Mouse (Mus musculus): ENCODE results near the gene Cacng5. TPM values are rescaled to one million over a fixed set of nuclear protein-coding genes. Genes with fewer than 3 reads are reported as not detected.

The Cacng5 gene
- total RNA-seq (2017): not detected in 3 replicates

DNA sequence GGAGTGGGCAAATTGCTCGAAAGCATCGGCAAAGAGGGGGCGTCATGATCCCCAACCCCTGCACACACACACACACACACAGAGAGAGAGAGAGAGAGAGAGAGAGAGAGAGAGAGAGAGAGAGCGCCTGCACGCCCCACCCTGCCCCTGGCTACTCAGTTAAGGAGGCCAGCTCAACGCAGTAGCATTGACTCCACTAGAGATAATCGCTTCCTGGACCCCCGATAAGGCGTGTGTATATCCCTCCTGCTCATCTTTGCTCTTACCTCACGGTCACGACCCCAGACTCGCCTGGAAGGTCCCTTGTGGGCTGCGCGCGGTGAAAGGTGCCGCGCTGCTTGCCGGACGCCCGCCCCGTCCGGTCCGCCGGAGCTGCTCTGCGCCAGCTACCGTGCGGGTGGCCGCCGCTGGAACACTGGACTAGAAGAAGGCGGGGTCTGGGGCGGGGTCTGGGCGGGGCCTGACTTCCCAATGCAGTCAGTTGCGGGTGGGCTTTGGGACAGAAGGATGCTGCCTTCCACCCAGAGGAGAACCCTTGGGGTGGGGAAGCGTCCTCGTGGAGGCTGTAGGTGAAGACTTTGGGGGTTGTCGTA, at the start of gene Cacng5:
Gene Cacng5 (minus strand): TSS at position 422 of the 593 bp plus-strand sequence.
- no peak for ATAC-seq (replicated peaks; ENCODE audit: insufficient number of reproducible peaks, low FRiP score, low TSS enrichment, poor library complexity, severe bottlenecking)

- no peak for ATAC-seq (replicated peaks; ENCODE audit: insufficient number of reproducible peaks, low FRiP score, low TSS enrichment, poor library complexity, severe bottlenecking)
Observed at GRCm38 (mm10) chr11:107957566-107958350, 42.9 kb upstream of the Cacng5 start.

DNA sequence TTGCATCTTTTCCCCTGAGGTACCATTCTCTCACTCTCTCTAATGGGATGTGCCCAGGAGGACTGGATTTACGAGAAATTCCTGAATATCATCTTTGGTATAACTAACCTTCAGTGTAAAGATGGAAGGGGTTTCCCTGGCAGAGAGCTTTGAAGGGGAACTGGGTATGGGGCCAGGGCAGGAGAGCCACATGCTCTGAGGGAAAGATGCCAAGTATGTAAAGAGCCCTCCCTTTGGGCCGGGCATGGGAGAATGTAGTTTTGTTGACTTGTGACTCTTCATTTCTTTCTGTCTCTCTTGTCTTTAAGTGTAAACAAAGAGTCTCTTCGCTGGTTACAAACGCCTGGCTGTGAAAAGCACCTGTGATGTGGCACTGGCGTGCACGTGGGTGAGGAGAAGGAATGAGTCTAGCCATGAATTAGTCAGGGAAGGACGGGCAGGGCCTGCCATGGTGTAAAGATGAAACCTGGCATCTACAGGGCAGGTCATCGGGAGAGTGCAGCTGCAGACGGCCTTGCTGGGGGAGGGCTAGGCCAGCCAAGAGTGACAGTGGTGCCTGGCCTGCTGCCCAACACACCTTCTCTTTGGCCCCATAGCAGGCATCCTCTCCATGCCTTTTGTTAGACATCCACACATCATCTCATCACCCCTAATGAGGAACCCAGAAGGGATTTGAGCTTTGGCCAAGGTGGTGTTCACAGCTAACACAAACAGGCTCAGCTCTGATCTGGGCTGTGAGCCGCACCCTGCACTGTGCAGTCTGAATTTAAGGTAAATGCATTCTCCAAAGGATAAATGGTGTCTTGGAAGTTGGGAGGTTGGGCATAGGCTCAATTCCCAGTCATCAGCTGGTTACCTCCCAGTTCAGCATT, 40.6 kb upstream of the Cacng5 start:
- ATAC-seq (replicated peaks; ENCODE audit: insufficient number of reproducible peaks, low FRiP score, low TSS enrichment, poor library complexity, severe bottlenecking): no peak

DNA sequence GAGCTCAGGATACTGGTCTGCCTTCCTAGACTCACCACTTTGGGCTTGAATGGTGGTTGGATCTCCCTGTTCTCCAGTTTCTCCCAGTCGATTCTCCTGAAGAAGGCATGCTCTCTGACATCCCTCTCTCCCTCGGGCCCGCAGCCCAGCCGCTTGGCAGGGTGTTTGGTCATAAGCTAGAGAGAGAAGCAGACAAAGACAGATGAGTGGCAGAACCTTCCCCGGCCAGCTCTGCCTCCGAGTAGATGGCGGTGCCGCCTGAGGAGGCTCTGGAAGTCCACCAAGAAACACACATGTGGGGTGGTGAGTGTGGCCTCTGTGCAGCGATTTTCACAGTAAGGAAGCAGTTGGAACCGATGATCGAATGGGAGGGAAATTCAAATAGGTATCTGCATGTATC, 36.6 kb upstream of the Cacng5 start:
- ATAC-seq (replicated peaks; ENCODE audit: insufficient number of reproducible peaks, low FRiP score, low TSS enrichment, poor library complexity, severe bottlenecking): no peak

DNA sequence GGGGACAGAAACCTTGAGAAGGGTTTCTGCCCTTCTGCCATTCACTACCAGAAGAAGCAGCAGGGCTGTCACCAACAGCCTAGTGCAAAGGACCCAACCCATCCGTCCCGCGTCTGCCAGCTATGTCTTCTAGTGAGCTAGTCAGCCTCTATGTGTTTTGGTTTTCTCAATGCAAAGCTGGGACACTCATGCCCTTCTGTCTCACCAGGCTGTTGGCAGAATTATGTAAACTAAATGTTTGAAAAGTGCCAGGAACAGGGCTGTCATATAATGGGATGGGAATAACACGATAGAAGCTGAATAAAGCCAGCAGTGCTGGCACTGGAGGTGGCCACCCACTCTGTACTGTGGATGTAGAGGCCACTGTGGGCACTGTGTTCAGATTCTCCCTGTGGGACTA, 35.8 kb upstream of the Cacng5 start:
- ATAC-seq (replicated peaks; ENCODE audit: insufficient number of reproducible peaks, low FRiP score, low TSS enrichment, poor library complexity, severe bottlenecking): no peak

- ATAC-seq (replicated peaks; ENCODE audit: insufficient number of reproducible peaks, low FRiP score, low TSS enrichment, poor library complexity, severe bottlenecking): no peak
Observed at GRCm38 (mm10) chr11:107950211-107950610, 35.4 kb upstream of the Cacng5 start.

GRCm38 (mm10) chr11:107947951-107948350, 33.1 kb upstream of the Cacng5 start:
- ATAC-seq (replicated peaks; ENCODE audit: insufficient number of reproducible peaks, low FRiP score, low TSS enrichment, poor library complexity, severe bottlenecking): no peak

GRCm38 (mm10) chr11:107946823-107947222, 32.0 kb upstream of the Cacng5 start:
- ATAC-seq (replicated peaks; ENCODE audit: insufficient number of reproducible peaks, low FRiP score, low TSS enrichment, poor library complexity, severe bottlenecking): no peak

DNA sequence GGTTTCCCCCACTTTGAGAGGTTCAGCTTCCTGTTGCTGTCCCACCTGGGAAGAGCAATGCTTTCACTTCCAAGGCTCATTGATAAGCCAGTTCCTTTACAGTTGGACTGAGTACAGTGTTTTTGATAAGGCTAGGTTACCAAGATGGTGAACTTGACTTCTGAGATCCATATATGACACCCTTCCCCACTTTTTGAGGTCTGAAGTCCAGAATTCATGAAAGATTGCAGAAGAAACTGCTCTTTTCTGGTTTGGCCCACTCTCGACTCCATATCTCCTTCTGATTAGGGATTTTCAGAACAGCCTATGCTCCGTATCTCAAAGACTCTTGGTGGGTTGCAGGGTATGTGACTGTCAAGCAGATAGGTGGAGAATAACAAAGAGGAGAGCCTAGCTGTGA, 22.1 kb upstream of the Cacng5 start:
- no peak for ATAC-seq (replicated peaks; ENCODE audit: insufficient number of reproducible peaks, low FRiP score, low TSS enrichment, poor library complexity, severe bottlenecking)

- no peak for ATAC-seq (replicated peaks; ENCODE audit: insufficient number of reproducible peaks, low FRiP score, low TSS enrichment, poor library complexity, severe bottlenecking)
Observed at GRCm38 (mm10) chr11:107931721-107932120, 16.9 kb upstream of the Cacng5 start.

- no peak for ATAC-seq (replicated peaks; ENCODE audit: insufficient number of reproducible peaks, low FRiP score, low TSS enrichment, poor library complexity, severe bottlenecking)
Observed at GRCm38 (mm10) chr11:107931288-107931687, 16.4 kb upstream of the Cacng5 start.

DNA sequence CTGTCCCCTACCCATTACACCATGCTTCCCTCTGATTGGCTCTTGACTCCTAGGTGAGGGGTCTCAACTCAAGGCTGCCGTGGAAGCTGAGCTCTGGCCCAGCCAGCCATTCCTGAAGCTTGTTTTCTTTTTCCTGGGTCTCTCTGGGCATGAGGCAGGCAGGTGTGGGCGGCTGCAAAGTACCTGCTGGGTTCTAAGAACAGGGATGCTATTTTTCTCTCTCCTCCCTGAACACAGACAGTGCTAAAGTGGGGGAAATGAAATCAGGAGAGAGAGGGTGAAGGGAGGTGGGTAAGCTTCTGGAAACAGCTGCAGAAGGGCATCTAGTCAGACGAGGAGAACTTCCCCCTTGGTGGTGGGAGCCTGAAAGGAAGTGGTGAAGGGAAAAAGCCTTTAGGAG, 14.9 kb upstream of the Cacng5 start:
- ATAC-seq (replicated peaks; ENCODE audit: insufficient number of reproducible peaks, low FRiP score, low TSS enrichment, poor library complexity, severe bottlenecking): no peak

DNA sequence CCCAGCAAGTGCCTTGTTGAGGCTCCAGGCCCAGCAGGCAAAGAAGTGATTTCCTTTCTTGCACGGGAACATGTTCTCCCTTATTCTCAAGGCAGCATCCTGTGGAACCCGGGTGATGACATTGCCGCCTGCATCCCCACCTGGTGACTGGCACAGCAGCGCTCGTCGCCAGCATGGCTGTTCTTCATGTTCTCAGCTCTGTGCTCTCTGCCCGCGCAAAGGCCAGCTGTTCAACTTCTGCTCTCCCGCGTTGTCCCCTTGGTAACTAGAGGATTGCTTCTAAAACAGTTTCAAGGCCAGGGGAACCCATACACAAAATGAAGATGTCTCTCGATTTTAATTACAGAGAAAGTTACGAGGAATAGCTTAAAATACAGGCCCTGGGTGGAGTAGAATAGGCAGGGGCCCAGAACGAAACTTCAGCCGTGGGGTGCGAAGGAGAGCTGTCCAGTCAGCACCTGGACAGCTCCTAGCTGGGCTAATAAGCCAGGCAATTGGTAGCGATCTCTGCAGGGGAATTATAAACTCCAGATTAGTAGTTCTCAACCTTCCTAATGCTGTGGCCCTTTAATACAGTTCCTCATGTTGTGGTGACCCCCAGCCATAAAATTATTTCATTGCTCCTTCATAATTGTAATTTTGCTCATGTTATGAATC, 5.1 kb upstream of the Cacng5 start:
- ATAC-seq (replicated peaks; ENCODE audit: insufficient number of reproducible peaks, low FRiP score, low TSS enrichment, poor library complexity, severe bottlenecking): no peak

- ATAC-seq (replicated peaks; ENCODE audit: insufficient number of reproducible peaks, low FRiP score, low TSS enrichment, poor library complexity, severe bottlenecking): no peak
Observed at GRCm38 (mm10) chr11:107917721-107918235, 2.9 kb upstream of the Cacng5 start.

GRCm38 (mm10) chr11:107913317-107913716, 1.5 kb downstream of the Cacng5 start:
- ATAC-seq (replicated peaks; ENCODE audit: insufficient number of reproducible peaks, low FRiP score, low TSS enrichment, poor library complexity, severe bottlenecking): no peak

DNA sequence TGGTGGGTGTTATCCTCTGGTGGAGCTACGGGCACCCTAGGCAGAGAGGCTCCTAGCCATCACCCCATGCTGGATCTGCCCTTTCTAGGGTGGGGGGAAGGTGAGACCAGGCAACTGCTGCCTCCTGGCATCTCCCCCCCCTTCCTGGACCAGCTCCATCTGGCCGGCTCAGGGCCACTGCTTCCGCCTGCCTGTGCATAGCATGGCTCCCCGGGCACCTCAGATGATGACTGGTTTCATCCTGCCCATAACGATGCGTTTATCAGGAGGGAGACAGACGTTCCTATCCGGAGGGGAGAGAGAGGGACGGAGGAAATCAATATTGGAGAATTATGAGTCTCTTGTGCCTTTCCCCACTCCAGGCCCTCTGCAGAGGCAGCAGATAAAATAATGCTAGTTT, 9.5 kb downstream of the Cacng5 start:
- ATAC-seq (replicated peaks; ENCODE audit: insufficient number of reproducible peaks, low FRiP score, low TSS enrichment, poor library complexity, severe bottlenecking): no peak

DNA sequence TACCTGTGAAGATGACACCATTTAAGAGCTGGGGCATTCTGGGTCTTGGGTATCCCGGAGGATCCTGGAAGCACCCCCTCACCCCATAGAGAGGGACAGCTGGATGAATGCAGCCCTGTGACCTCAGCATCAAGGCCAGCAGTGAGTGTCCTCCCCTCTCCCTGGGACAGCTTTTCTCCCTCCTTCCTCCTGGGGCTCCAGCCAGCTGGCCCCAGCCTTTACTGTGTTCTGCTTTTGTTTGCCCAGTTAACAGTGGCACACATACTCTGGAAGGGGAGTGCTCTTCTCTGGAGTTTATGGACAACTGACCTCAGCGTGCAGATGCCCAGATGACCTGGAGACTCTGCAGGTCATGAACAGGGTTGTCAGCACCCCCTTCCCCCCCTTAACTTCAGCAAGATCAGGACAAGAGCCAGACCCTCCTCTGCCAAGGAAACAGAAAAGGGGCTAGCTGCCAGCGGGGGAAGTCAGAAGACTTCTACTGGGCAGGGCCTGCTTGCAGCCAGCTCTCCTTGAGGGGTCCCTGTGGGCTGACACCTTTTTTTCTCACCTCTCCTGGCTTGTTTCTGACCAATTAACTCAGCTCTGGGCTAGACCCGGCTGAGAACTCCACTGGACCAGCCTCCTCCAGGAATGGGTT, 10.8 kb downstream of the Cacng5 start:
- ATAC-seq (replicated peaks; ENCODE audit: insufficient number of reproducible peaks, low FRiP score, low TSS enrichment, poor library complexity, severe bottlenecking): no peak

DNA sequence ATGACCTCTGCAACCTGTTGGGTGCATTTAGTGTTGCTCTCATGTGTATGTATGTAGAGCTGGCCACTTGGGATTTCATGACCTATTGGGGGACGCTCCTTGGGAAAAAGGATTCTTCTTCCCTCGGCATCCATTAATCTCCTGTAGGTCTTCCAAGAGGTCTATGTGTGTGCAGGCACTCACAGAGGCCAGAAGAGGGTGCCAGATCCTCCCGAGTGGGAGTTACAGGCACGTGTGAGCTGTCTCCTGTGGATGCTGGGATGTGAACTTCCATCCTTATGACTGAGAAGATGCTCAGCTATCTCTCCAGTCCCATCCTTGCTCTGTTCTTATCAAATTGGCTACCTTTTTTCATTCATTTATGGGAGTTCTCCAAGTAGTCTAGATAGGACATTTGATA, 14.4 kb downstream of the Cacng5 start:
- ATAC-seq (replicated peaks; ENCODE audit: insufficient number of reproducible peaks, low FRiP score, low TSS enrichment, poor library complexity, severe bottlenecking): no peak
